Mouse (Mus musculus) bone marrow, adult 2 months (tissue): ENCODE measurements around the gene Ncstn.

ENCODE experiments used
- CTCF ChIP-seq: fragments of 200-500 bp; IDR thresholded peaks from 2 replicates; pipeline ENCODE4 v1.5.1; 2011; ENCODE audit warnings: low read length, control low read depth; ENCODE audit not compliant: control insufficient read depth, insufficient read depth
- POLR2A ChIP-seq: fragments of 200-500 bp; IDR thresholded peaks from 2 replicates; pipeline ENCODE4 v1.6.1; 2011; ENCODE audit warnings: low read depth, mild to moderate bottlenecking, control low read depth, low read length, borderline replicate concordance; ENCODE audit not compliant: control insufficient read depth

- no peak for TF ChIP-seq POLR2A
- TF ChIP-seq CTCF: no peak
Observed at GRCm38 (mm10) chr1:172053541-172054440, 28.8 kb downstream of the Ncstn start.
